In genomic region chr14:20970927-20971326, GRCm38 (mm10) we compare ENCODE assay signal across 7 mouse cellular contexts. TPM values are rescaled to one million over a fixed set of nuclear protein-coding genes. Genes with fewer than 3 reads are reported as not detected.
DNase-seq lines count a peak whose midpoint lies in the region; ATAC-seq and TF ChIP-seq lines count a peak whose summit lies in the region.

No protein-coding gene starts in this region.

- H3K4me2 ChIP-seq in liver, postnatal 0 days (ENCODE audit: low read depth, low read length): no peak overlapping the region

- TF ChIP-seq CTCF in liver, postnatal 0 days (IDR thresholded peaks at IDR 0.05; ENCODE audit: low read depth): no peak

- 91% methylated on average over 9 of the region's 9 CpGs for WGBS in liver, postnatal 0 days (ENCODE audit: insufficient replicate concordance)

- peaks cover 74% of the 10 kb centered on the region for H3K4me1 ChIP-seq in megakaryocyte, embryonic 14.5 days
- peaks cover 4% of the 10 kb centered on the region; the same call in 1 of the 2 replicates for H3K4me1 ChIP-seq in liver, postnatal 0 days (ENCODE audit: insufficient read depth)

- peaks cover 80% of the 10 kb centered on the region for H3K36me3 ChIP-seq in megakaryocyte, embryonic 14.5 days (replicated peaks; ENCODE audit: low read length)
- H3K36me3 ChIP-seq in liver, postnatal 0 days (replicated peaks; ENCODE audit: insufficient read depth, low read length): peaks cover 4% of the 10 kb centered on the region

- H3K27me3 ChIP-seq in megakaryocyte, embryonic 14.5 days (replicated peaks): no peaks in the 10 kb centered on the region
- H3K27me3 ChIP-seq in liver, postnatal 0 days (ENCODE audit: insufficient read depth, low read length): no peaks in the 10 kb centered on the region

- ATAC-seq in megakaryocyte, adult 5-6 weeks (ENCODE audit: poor library complexity, severe bottlenecking): no peak
- no peak for ATAC-seq in liver, postnatal 0 days

- no peak overlapping the region for H3K9ac ChIP-seq in liver, postnatal 0 days (replicated peaks)

- peak; percentile 67 to 69 for DNase-seq in cerebellum, postnatal 25 days
- DNase-seq in layer of hippocampus, adult 18-20 months (ENCODE audit: low spot score in 2 of 2): peak; percentile 57 to 88
- DNase-seq in right cerebral cortex, postnatal 36 days (ENCODE audit: low spot score in 2 of 2): peak; percentile 22 to 44
- DNase-seq in liver, postnatal 0 days: no peak
- no peak for DNase-seq in thymus, adult 18-20 months

- TF ChIP-seq EP300 in liver, postnatal 0 days (IDR thresholded peaks at IDR 0.05; ENCODE audit: low read depth): no peak

- H3K4me3 ChIP-seq in megakaryocyte, embryonic 14.5 days (replicated peaks): peak overlapping the region; percentile 6
- no peak overlapping the region for H3K4me3 ChIP-seq in liver, postnatal 0 days (ENCODE audit: low read depth, low read length)

- no peaks in the 10 kb centered on the region for H3K9me3 ChIP-seq in megakaryocyte, embryonic 14.5 days
- no peaks in the 10 kb centered on the region for H3K9me3 ChIP-seq in liver, postnatal 0 days (ENCODE audit: low read length)

- no peak overlapping the region for H3K27ac ChIP-seq in liver, postnatal 0 days (ENCODE audit: low read depth)

RNA-seq across cellular contexts. Expression of gene Vcl, which starts 41.7 kb away (rescaled TPM):
- 76.3 and 106 TPM in 2 replicates for polyA plus RNA-seq in megakaryocyte, embryonic 14.5 days (2012; ENCODE audit: insufficient read depth, low replicate concordance)
- 149 and 152 TPM in 2 replicates for total RNA-seq in megakaryocyte, adult 5-6 weeks (2015)
- total RNA-seq in megakaryocyte, adult 5-6 weeks (2017): 117 and 128 TPM in 2 replicates
- total RNA-seq in layer of hippocampus, adult 18-20 months (2021): 10 to 100 TPM; 28.2 to 32.5 TPM
- polyA plus RNA-seq in liver, postnatal 0 days (2015; fragmentation: Nextera tagmentation; extraction: Ambion mirVana): 9.3 and 11.6 TPM in 2 replicates

Comparison
In these comparisons a context has a peak if more than half of its experiments do, and no peak if none do; other contexts are left out.
1. DNase-seq: peak in cerebellum, postnatal 25 days (2 of 2), layer of hippocampus, adult 18-20 months (2 of 2) and right cerebral cortex, postnatal 36 days (2 of 2); none in liver, postnatal 0 days (single experiment) and thymus, adult 18-20 months (0 of 2).